Mouse (Mus musculus): Measurements from ENCODE around the gene Sik1. TPM values are rescaled to one million over a fixed set of nuclear protein-coding genes. Genes with fewer than 3 reads are reported as not detected.

The Sik1 gene
- total and polyA plus RNA-seq, 3 experiments: 17.1 to 56.9 (median 36.7) TPM

DNA sequence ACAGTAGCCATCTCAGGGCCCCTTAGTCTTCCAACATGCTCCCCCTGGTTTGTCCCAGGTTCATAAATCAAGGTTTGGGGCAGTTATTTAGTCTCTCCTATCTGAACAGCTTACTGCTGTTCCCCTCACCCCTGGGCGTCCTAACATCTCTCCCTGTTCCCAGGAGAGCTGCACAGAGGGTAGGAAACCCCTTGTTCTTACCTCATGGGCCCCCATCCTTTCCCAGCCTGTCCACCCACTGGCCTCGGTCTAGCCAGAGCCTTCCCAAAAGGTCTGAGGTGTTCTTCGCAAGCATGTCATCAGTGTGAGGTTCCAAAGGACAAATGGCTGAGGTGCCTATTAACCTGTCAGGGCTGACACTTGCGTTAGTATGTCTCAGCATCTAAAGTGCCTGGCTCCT is 1.6 kb upstream of the Sik1 start:
- peak overlapping the region; percentile 44; the same call in 1 of the 2 replicates for H3K27ac ChIP-seq (ENCODE audit: insufficient read depth, low read depth)
- in situ Hi-C loops (cut with MboI; ENCODE audit: low pct_ligation_motif_present, low pct_unique_long_range_greater_than_20kb, low sequenced_read_pairs) (no loop called here), dilution Hi-C loops (cut with MboI; ENCODE audit: extremely low pct_ligation_motif_present, extremely low pct_unique_long_range_greater_than_20kb, low sequenced_read_pairs) (no loop called here)
- no peaks in the 10 kb centered on the region for H3K27me3 ChIP-seq (replicated peaks)
- peak overlapping the region; percentile 94; the same call in 1 of the 2 replicates for H3K9ac ChIP-seq (ENCODE audit: insufficient read depth, low read depth)
- no peak for TF ChIP-seq UBTF (IDR thresholded peaks at IDR 0.05; ENCODE audit: low read depth, low read length)
- no peak for TF ChIP-seq POLR2A (IDR thresholded peaks at IDR 0.05; ENCODE audit: low read depth, low read length)
- H3K4me2 ChIP-seq (ENCODE audit: insufficient read depth, low read depth, poor library complexity, severe bottlenecking): peak overlapping the region; percentile 99
- no peak overlapping the region for H3K4me3 ChIP-seq (replicated peaks in 1 of 3; ENCODE audit: low read depth in 2 of 3, low read length in 2 of 3, poor library complexity in 1 of 3)
- H3K4me1 ChIP-seq (ENCODE audit: control insufficient read depth in 1 of 2, insufficient read depth in 2 of 2): peaks cover 31 to 51% of the 10 kb centered on the region in 2 experiments
- no peak for DNase-seq (ENCODE audit: extremely low read depth)
- H3K79me2 ChIP-seq (replicated peaks; ENCODE audit: control insufficient read depth, extremely low read depth, insufficient read depth, poor library complexity, severe bottlenecking): peaks cover 28% of the 10 kb centered on the region
- H3K9me3 ChIP-seq (replicated peaks; ENCODE audit: low read length): no peaks in the 10 kb centered on the region
- H3K36me3 ChIP-seq (replicated peaks in 1 of 2; ENCODE audit: control insufficient read depth in 1 of 2, insufficient read depth in 1 of 2, low read length in 1 of 2): peaks cover 16 to 20% of the 10 kb centered on the region in 2 experiments

DNA sequence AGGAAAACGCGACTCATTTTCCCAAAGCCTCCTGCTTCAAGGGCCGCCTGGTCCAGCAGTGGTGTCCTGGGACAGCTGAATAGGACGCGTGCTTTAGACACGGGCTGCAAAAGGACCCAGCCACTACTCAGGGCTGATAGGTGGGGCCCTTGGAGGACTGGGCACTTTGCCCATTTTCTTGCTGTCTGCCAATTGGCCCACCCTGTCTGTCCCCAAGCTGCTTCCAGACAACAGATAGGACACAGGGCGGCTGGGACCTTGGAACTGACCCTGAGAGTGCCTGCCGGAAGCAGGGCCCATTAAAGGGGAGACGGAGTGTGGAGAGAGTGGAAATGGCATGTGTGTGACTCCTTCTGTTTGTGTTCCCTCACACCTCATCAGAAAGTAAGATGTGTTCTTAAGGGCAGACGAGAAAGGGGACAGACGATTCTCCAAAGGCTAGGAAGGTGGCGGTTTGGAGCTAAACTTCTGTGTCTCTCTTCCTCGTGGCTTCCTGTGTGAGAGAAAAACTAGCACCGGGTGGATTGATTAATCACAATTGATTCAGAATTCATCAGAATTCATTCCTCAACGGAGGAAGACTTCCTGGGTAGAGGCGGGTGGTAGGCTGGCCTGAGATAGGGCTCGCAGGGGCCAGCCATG is 1.0 kb upstream of the Sik1 start:
- Histone ChIP-seq H3K4me1 (ENCODE audit: control insufficient read depth in 1 of 2, insufficient read depth in 2 of 2) (peaks cover 31 to 54% of the 10 kb centered on the region in 2 experiments), H3K9ac (ENCODE audit: insufficient read depth, low read depth) (peak overlapping the region; percentile 94), H3K27me3 (replicated peaks) (no peaks in the 10 kb centered on the region), H3K9me3 (replicated peaks; ENCODE audit: low read length) (no peaks in the 10 kb centered on the region), H3K4me3 (replicated peaks in 1 of 3; ENCODE audit: low read depth in 2 of 3, low read length in 2 of 3, poor library complexity in 1 of 3) (peak overlapping the region; percentile 43 to 63 (median 57)), H3K79me2 (replicated peaks; ENCODE audit: control insufficient read depth, extremely low read depth, insufficient read depth, poor library complexity, severe bottlenecking) (peaks cover 34% of the 10 kb centered on the region), H3K27ac (ENCODE audit: insufficient read depth, low read depth) (peak overlapping the region; percentile 44), H3K4me2 (ENCODE audit: insufficient read depth, low read depth, poor library complexity, severe bottlenecking) (peak overlapping the region; percentile 99), H3K36me3 (replicated peaks in 1 of 2; ENCODE audit: control insufficient read depth in 1 of 2, insufficient read depth in 1 of 2, low read length in 1 of 2) (peaks cover 19 to 25% of the 10 kb centered on the region in 2 experiments)
- dilution Hi-C loops (cut with MboI; ENCODE audit: extremely low pct_ligation_motif_present, extremely low pct_unique_long_range_greater_than_20kb, low sequenced_read_pairs) (no loop called here), in situ Hi-C loops (cut with MboI; ENCODE audit: low pct_ligation_motif_present, low pct_unique_long_range_greater_than_20kb, low sequenced_read_pairs) (no loop called here)
- no peak for DNase-seq (ENCODE audit: extremely low read depth)
- TF ChIP-seq KAT2A (IDR thresholded peaks at IDR 0.05; ENCODE audit: insufficient replicate concordance, low read length): no peak
- peak; percentile 20; the same call in 1 of the 2 replicates for TF ChIP-seq NELFE (IDR thresholded peaks at IDR 0.05; ENCODE audit: low read depth, low read length)
- TF ChIP-seq JUND (conservative IDR thresholded peaks at IDR 0.05; ENCODE audit: low read depth, low read length): no peak
- TF ChIP-seq ZMIZ1 (IDR thresholded peaks at IDR 0.05; ENCODE audit: low read depth, low read length): no peak
- TF ChIP-seq E2F4 (IDR thresholded peaks at IDR 0.05; ENCODE audit: insufficient replicate concordance, low read depth, low read length): no peak

DNA sequence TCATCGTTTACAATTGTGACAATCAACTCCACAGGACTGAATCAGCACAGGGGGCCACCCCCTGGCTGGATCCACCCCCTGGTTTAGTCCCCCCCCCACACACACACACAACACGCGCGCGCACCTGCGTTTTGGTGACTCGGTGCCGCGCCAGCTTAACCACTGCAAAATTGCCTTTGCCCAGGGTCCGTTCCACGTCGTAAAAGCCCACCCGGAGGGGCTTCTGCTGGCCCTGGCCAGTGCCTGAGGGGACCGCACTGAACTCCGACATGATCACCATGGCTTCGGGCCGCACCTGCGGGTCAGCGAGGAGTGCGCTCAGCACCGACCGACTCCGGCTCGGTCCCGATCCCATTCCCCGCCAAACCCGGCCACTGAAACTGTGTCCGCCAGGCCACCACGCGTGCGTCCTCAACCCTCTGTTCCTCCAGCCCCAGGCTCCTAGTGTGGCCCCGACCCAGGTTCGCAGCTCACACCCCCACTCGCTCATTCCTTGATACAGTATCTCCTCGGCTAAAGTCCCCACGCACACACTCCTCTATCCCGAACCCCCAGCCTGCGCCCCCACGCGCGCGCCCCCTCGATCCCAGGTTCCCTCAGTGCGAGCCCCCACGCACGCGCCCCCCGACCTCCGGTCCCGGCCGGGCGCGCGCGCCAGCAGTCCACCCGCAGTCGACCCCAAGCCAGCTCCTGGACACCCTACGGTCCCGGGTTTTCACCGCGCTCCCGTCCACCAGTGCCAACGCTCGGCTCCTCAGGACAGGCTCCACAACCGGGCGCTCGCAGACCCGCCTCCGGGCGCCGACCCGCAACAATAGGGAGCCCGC is 621 bp downstream of the Sik1 start:
- no peaks in the 10 kb centered on the region for H3K9me3 ChIP-seq (replicated peaks; ENCODE audit: low read length)
- no peak for TF ChIP-seq CTCF (conservative IDR thresholded peaks at IDR 0.05 in 1 of 2, IDR thresholded peaks at IDR 0.05 in 1 of 2; ENCODE audit: low read depth in 2 of 2, low read length in 2 of 2)
- 0 out of 2 replicates have a peak, but pooled peaks have one; percentile 17 for TF ChIP-seq CHD2 (IDR thresholded peaks at IDR 0.05; ENCODE audit: low read length)
- peak; percentile 27 for TF ChIP-seq SMC3 (IDR thresholded peaks at IDR 0.05; ENCODE audit: low read depth, low read length)
- 0 out of 2 replicates have a peak, but pooled peaks have one; percentile 64 for TF ChIP-seq ZMIZ1 (IDR thresholded peaks at IDR 0.05; ENCODE audit: low read depth, low read length)
- TF ChIP-seq USF2 (conservative IDR thresholded peaks at IDR 0.05; ENCODE audit: low read depth, low read length): no peak
- peak; percentile 49; the same call in 1 of the 2 replicates for TF ChIP-seq MEF2A (IDR thresholded peaks at IDR 0.05; ENCODE audit: borderline replicate concordance, low read depth, low read length)
- TF ChIP-seq NELFE (IDR thresholded peaks at IDR 0.05; ENCODE audit: low read depth, low read length): 0 out of 2 replicates have a peak, but pooled peaks have one; percentile 36
- 0 out of 2 replicates have a peak, but pooled peaks have one; percentile 24 for TF ChIP-seq CHD1 (IDR thresholded peaks at IDR 0.05; ENCODE audit: low read depth, low read length)
- peak; percentile 54; the same call in 1 of the 2 replicates for TF ChIP-seq TCF12 (IDR thresholded peaks at IDR 0.05; ENCODE audit: low read depth, low read length)
- TF ChIP-seq MAZ (IDR thresholded peaks at IDR 0.05; ENCODE audit: low read depth, low read length): peak; percentile 34; the same call in 1 of the 2 replicates
- peak; percentile 52 for TF ChIP-seq MAX (IDR thresholded peaks at IDR 0.05; ENCODE audit: low read length)
- TF ChIP-seq IRF4 (IDR thresholded peaks at IDR 0.05; ENCODE audit: low read depth, low read length): peak; percentile 5; the same call in 1 of the 2 replicates
- TF ChIP-seq POLR2A (IDR thresholded peaks at IDR 0.05; ENCODE audit: low read depth, low read length): peak; percentile 45; the same call in 1 of the 2 replicates
- peak; percentile 90 for TF ChIP-seq SIN3A (IDR thresholded peaks at IDR 0.05; ENCODE audit: low read length)
- TF ChIP-seq JUN (IDR thresholded peaks at IDR 0.05; ENCODE audit: insufficient read depth, low read depth, low read length): no peak
- peak; percentile 65 for TF ChIP-seq NRF1 (IDR thresholded peaks at IDR 0.05; ENCODE audit: low read depth, low read length)
- TF ChIP-seq MXI1 (IDR thresholded peaks at IDR 0.05; ENCODE audit: low read depth, low read length): peak; percentile 87
- TF ChIP-seq BHLHE40 (IDR thresholded peaks at IDR 0.05; ENCODE audit: low read depth, low read length): no peak
- in situ Hi-C loops (cut with MboI; ENCODE audit: low pct_ligation_motif_present, low pct_unique_long_range_greater_than_20kb, low sequenced_read_pairs): no loop called here
- peaks cover 51% of the 10 kb centered on the region for H3K79me2 ChIP-seq (replicated peaks; ENCODE audit: control insufficient read depth, extremely low read depth, insufficient read depth, poor library complexity, severe bottlenecking)
- peak; percentile 78 for DNase-seq (ENCODE audit: extremely low read depth)
- peak overlapping the region; percentile 88 for H3K27ac ChIP-seq (ENCODE audit: insufficient read depth, low read depth)
- H3K4me1 ChIP-seq (ENCODE audit: control insufficient read depth in 1 of 2, insufficient read depth in 2 of 2): peaks cover 41 to 57% of the 10 kb centered on the region in 2 experiments
- H3K9ac ChIP-seq (ENCODE audit: insufficient read depth, low read depth): peak overlapping the region; percentile 99
- H3K36me3 ChIP-seq (replicated peaks in 1 of 2; ENCODE audit: control insufficient read depth in 1 of 2, insufficient read depth in 1 of 2, low read length in 1 of 2): peaks cover 33 to 41% of the 10 kb centered on the region in 2 experiments
- no peaks in the 10 kb centered on the region for H3K27me3 ChIP-seq (replicated peaks)
- dilution Hi-C loops (cut with MboI; ENCODE audit: extremely low pct_ligation_motif_present, extremely low pct_unique_long_range_greater_than_20kb, low sequenced_read_pairs): no loop called here
- H3K4me2 ChIP-seq (ENCODE audit: insufficient read depth, low read depth, poor library complexity, severe bottlenecking): no peak overlapping the region
- peak overlapping the region; percentile 76 to 98 (median 98) for H3K4me3 ChIP-seq (replicated peaks in 1 of 3; ENCODE audit: low read depth in 2 of 3, low read length in 2 of 3, poor library complexity in 1 of 3)

Data from CH12.LX (cell line).